Mouse (Mus musculus) forelimb bud, embryonic 11.5 days (tissue): Measurements from ENCODE around the gene Hoxb1.

Experiments
- DNase-seq: peaks from one replicate; pipeline ENCODE4 v3.0.0-alpha.2; 2012; ENCODE audit warnings: low read depth, low spot score

Gene Hoxb1

GRCm38 (mm10) chr11:96365441-96366091, at the start of gene Hoxb1:
TSS of gene Hoxb1 (plus strand) at chr11:96365752.
- DNase-seq = no peak

- no peak for DNase-seq
Measured at GRCm38 (mm10) chr11:96316696-96317607, 48.6 kb upstream of the Hoxb1 start.

GRCm38 (mm10) chr11:96317608-96318367, 47.8 kb upstream of the Hoxb1 start, which contains the start of gene Hoxb4:
TSS of gene Hoxb4 (plus strand) at chr11:96318267.
- DNase-seq = no peak

- peak; percentile 81 for DNase-seq
Measured at GRCm38 (mm10) chr11:96318368-96319070, 47.0 kb upstream of the Hoxb1 start.

- DNase-seq = peak; percentile 86
Measured at GRCm38 (mm10) chr11:96319071-96319902, 46.3 kb upstream of the Hoxb1 start.

- no peak for DNase-seq
Measured at GRCm38 (mm10) chr11:96319910-96320309, 45.6 kb upstream of the Hoxb1 start.

GRCm38 (mm10) chr11:96320688-96321087, 44.9 kb upstream of the Hoxb1 start:
- no peak for DNase-seq

- no peak for DNase-seq
Measured at GRCm38 (mm10) chr11:96321846-96322245, 43.7 kb upstream of the Hoxb1 start.

- DNase-seq = no peak
Measured at GRCm38 (mm10) chr11:96322738-96323137, 42.8 kb upstream of the Hoxb1 start.

GRCm38 (mm10) chr11:96323154-96323553, 42.4 kb upstream of the Hoxb1 start, which contains the start of gene Hoxb3:
TSS of gene Hoxb3 (plus strand) at chr11:96323326.
- no peak for DNase-seq

GRCm38 (mm10) chr11:96324125-96324524, 41.4 kb upstream of the Hoxb1 start:
- no peak for DNase-seq

- no peak for DNase-seq
Measured at GRCm38 (mm10) chr11:96324965-96325364, 40.6 kb upstream of the Hoxb1 start.

- peak; percentile 77 for DNase-seq
Measured at GRCm38 (mm10) chr11:96325747-96326212, 39.8 kb upstream of the Hoxb1 start.

- no peak for DNase-seq
Measured at GRCm38 (mm10) chr11:96326705-96327104, 38.8 kb upstream of the Hoxb1 start.

- no peak for DNase-seq
Measured at GRCm38 (mm10) chr11:96327122-96327521, 38.4 kb upstream of the Hoxb1 start.

- DNase-seq = no peak
Measured at GRCm38 (mm10) chr11:96327750-96328149, 37.8 kb upstream of the Hoxb1 start.

- DNase-seq = no peak
Measured at GRCm38 (mm10) chr11:96328605-96329004, 36.9 kb upstream of the Hoxb1 start.

- DNase-seq = no peak
Measured at GRCm38 (mm10) chr11:96332105-96332504, 33.4 kb upstream of the Hoxb1 start.

- no peak for DNase-seq
Measured at GRCm38 (mm10) chr11:96332618-96333032, 32.9 kb upstream of the Hoxb1 start.
